Mouse (Mus musculus): Measurements from ENCODE around the gene Mapk6. TPM values are rescaled to one million over a fixed set of nuclear protein-coding genes. Genes with fewer than 3 reads are reported as not detected.
"Not testable (repeated sequence)": the region's sequence is repeated elsewhere in the genome, so short reads cannot be mapped to it uniquely, and the experiment has no call there.

Mapk6 gene
- polyA plus RNA-seq, 1 experiment from 2014 or later, result 40.1 TPM

GRCm38 (mm10) chr9:75375606-75376005, 34.2 kb downstream of the Mapk6 start:
- no peak for TF ChIP-seq CTCF (IDR thresholded peaks at IDR 0.05; ENCODE audit: low read depth)
- Histone ChIP-seq H3K9me3 (replicated peaks; ENCODE audit: low read length) (no peaks in the 10 kb centered on the region), H3K4me1 (replicated peaks; ENCODE audit: insufficient read depth, low read length) (no peaks in the 10 kb centered on the region), H3K9ac (ENCODE audit: low read depth, low read length) (no peak overlapping the region), H3K27ac (no peak overlapping the region), H3K4me3 (replicated peaks; ENCODE audit: low read depth, low read length) (no peak overlapping the region), H3K27me3 (ENCODE audit: insufficient read depth, low read length) (no peaks in the 10 kb centered on the region), H3K4me2 (ENCODE audit: low read length) (no peak overlapping the region), H3K36me3 (ENCODE audit: insufficient read depth, low read length) (no peaks in the 10 kb centered on the region)
- WGBS, result 96% methylated on average over 9 of the region's 9 CpGs
- ATAC-seq (replicated peaks; ENCODE audit: low FRiP score, low read depth) (no peak), DNase-seq (ENCODE audit: low spot score) (no peak)

DNA sequence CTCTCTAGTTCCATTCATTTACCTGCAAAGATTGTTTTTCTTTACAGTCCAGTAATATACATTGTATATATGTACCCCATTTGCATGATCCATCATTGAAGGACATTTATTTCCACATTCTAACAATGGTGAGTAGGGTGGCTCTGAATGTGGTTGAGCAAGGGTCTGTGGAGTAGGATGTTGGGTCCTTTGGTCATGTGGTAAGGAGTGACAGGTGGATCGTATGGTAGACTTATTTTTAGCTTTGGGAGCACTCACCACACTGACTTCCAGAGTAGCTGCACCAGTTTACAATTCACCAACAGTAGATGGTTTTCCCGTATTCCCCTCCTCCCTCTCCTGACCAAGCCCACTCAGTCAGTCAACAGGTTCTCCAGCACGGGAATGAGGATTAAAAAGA, 41.0 kb downstream of the Mapk6 start:
- no peak overlapping the region for H3K9ac ChIP-seq (ENCODE audit: low read depth, low read length)
- ATAC-seq (replicated peaks; ENCODE audit: low FRiP score, low read depth), result no peak
- H3K4me2 ChIP-seq (ENCODE audit: low read length), result no peak overlapping the region
- H3K36me3 ChIP-seq (ENCODE audit: insufficient read depth, low read length), result no peaks in the 10 kb centered on the region
- no peak for TF ChIP-seq CTCF (IDR thresholded peaks at IDR 0.05; ENCODE audit: low read depth)
- no peak for DNase-seq (ENCODE audit: low spot score)
- WGBS, result 75% methylated on average over 3 of the region's 3 CpGs
- no peak overlapping the region for H3K4me3 ChIP-seq (replicated peaks; ENCODE audit: low read depth, low read length)
- no peak overlapping the region for H3K27ac ChIP-seq
- H3K27me3 ChIP-seq (ENCODE audit: insufficient read depth, low read length), result no peaks in the 10 kb centered on the region
- H3K9me3 ChIP-seq (replicated peaks; ENCODE audit: low read length), result no peaks in the 10 kb centered on the region
- H3K4me1 ChIP-seq (replicated peaks; ENCODE audit: insufficient read depth, low read length), result no peaks in the 10 kb centered on the region

- WGBS, result 52% methylated on average over 5 of the region's 5 CpGs
- no peak for TF ChIP-seq CTCF (IDR thresholded peaks at IDR 0.05; ENCODE audit: low read depth)
- no peak overlapping the region for H3K4me2 ChIP-seq (ENCODE audit: low read length)
- no peak for ATAC-seq (replicated peaks; ENCODE audit: low FRiP score, low read depth)
- H3K9me3 ChIP-seq (replicated peaks; ENCODE audit: low read length), result no peaks in the 10 kb centered on the region
- H3K36me3 ChIP-seq (ENCODE audit: insufficient read depth, low read length), result no peaks in the 10 kb centered on the region
- no peaks in the 10 kb centered on the region for H3K4me1 ChIP-seq (replicated peaks; ENCODE audit: insufficient read depth, low read length)
- H3K27me3 ChIP-seq (ENCODE audit: insufficient read depth, low read length), result no peaks in the 10 kb centered on the region
- no peak for DNase-seq (ENCODE audit: low spot score)
- no peak overlapping the region for H3K27ac ChIP-seq
- no peak overlapping the region for H3K9ac ChIP-seq (ENCODE audit: low read depth, low read length)
- no peak overlapping the region for H3K4me3 ChIP-seq (replicated peaks; ENCODE audit: low read depth, low read length)
Observed at GRCm38 (mm10) chr9:75366191-75366590, 43.6 kb downstream of the Mapk6 start.

DNA sequence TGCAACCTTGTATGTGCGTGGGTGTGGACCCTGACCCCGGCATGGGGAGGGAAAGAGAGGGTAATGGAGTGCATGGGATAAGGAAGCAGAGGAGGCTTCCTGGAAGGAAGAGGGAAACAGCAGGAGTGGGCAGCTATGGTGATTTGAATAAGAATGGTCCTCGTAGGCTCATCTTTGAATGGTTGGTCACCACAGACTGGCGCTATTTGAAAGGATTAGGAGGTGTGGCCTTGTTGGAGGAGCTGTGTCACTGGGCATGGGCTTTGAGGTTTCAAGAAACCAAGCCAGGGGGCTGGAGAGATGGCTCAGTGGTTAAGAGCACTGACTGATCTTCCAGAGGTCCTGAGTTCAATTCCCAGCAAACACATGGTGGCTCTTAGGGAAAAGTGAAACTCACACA, 44.6 kb downstream of the Mapk6 start:
- DNase-seq (ENCODE audit: low spot score) (no peak), ATAC-seq (replicated peaks; ENCODE audit: low FRiP score, low read depth) (no peak)
- no peak for TF ChIP-seq CTCF (IDR thresholded peaks at IDR 0.05; ENCODE audit: low read depth)
- Histone ChIP-seq H3K9me3 (replicated peaks; ENCODE audit: low read length) (no peaks in the 10 kb centered on the region), H3K27ac (no peak overlapping the region), H3K4me2 (ENCODE audit: low read length) (no peak overlapping the region), H3K9ac (ENCODE audit: low read depth, low read length) (no peak overlapping the region), H3K36me3 (ENCODE audit: insufficient read depth, low read length) (no peaks in the 10 kb centered on the region), H3K27me3 (ENCODE audit: insufficient read depth, low read length) (no peaks in the 10 kb centered on the region), H3K4me1 (replicated peaks; ENCODE audit: insufficient read depth, low read length) (no peaks in the 10 kb centered on the region), H3K4me3 (replicated peaks; ENCODE audit: low read depth, low read length) (no peak overlapping the region)
- 82% methylated on average over 4 of the region's 4 CpGs for whole genome bisulfite sequencing

- H3K27ac ChIP-seq; H3K9ac ChIP-seq (ENCODE audit: low read depth, low read length); H3K9me3 ChIP-seq (replicated peaks; ENCODE audit: low read length); ATAC-seq (replicated peaks; ENCODE audit: low FRiP score, low read depth); H3K36me3 ChIP-seq (ENCODE audit: insufficient read depth, low read length); H3K27me3 ChIP-seq (ENCODE audit: insufficient read depth, low read length); DNase-seq (ENCODE audit: low spot score); H3K4me3 ChIP-seq (replicated peaks; ENCODE audit: low read depth, low read length); H3K4me2 ChIP-seq (ENCODE audit: low read length); H3K4me1 ChIP-seq (replicated peaks; ENCODE audit: insufficient read depth, low read length): not testable (repeated sequence)
- 68% methylated on average over 7 of the region's 7 CpGs for WGBS
Observed at GRCm38 (mm10) chr9:75363702-75364101, 46.1 kb downstream of the Mapk6 start.

DNA sequence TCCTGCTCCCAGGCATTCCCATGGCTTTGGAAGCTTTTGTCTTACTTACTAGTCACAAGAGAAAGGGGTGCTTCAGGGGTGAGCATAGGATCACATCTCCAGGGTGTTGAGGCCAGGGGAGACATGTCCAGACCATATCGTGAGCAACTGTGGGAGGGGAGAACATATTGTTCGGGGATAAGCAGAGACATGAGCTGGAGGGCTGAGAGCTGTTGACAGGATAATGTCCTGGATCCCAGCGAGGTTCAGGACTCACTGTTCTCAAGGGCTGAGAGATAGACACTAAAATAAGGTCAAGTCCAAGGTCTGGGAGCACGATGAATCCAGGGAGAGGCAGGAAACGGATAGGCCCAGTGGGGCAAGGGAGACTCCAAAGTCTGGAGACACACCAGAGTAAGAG, 46.8 kb downstream of the Mapk6 start:
- Histone ChIP-seq H3K36me3 (ENCODE audit: insufficient read depth, low read length) (no peaks in the 10 kb centered on the region), H3K9me3 (replicated peaks; ENCODE audit: low read length) (no peaks in the 10 kb centered on the region), H3K4me2 (ENCODE audit: low read length) (no peak overlapping the region), H3K27ac (no peak overlapping the region), H3K9ac (ENCODE audit: low read depth, low read length) (no peak overlapping the region), H3K27me3 (ENCODE audit: insufficient read depth, low read length) (no peaks in the 10 kb centered on the region), H3K4me1 (replicated peaks; ENCODE audit: insufficient read depth, low read length) (no peaks in the 10 kb centered on the region), H3K4me3 (replicated peaks; ENCODE audit: low read depth, low read length) (no peak overlapping the region)
- WGBS, result 73% methylated on average over 5 of the region's 5 CpGs
- DNase-seq (ENCODE audit: low spot score), result no peak
- TF ChIP-seq CTCF (IDR thresholded peaks at IDR 0.05; ENCODE audit: low read depth), result no peak
- ATAC-seq (replicated peaks; ENCODE audit: low FRiP score, low read depth), result no peak

DNA sequence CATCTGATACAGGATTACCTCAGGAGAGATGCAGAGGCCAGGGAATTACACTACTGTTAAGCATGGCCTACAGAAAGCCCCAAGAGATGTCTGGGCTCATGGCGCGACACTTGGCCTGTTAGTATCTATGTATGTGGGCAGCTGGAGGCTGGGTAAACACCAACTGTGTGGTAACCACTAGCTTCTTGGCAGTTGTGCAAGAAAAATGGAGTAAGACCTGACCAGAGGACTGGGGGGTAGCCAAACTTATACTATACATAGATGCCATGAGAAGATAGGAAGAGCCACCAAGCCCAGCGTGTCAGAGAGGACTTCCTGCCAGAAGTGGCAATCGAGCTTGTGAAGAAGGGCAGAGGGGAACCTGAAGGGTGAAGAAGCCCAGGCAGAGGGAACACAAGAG, 47.6 kb downstream of the Mapk6 start:
- DNase-seq (ENCODE audit: low spot score) (no peak), ATAC-seq (replicated peaks; ENCODE audit: low FRiP score, low read depth) (no peak)
- WGBS, result 87% methylated on average over 4 of the region's 4 CpGs
- no peak overlapping the region for H3K4me3 ChIP-seq (replicated peaks; ENCODE audit: low read depth, low read length)
- no peaks in the 10 kb centered on the region for H3K36me3 ChIP-seq (ENCODE audit: insufficient read depth, low read length)
- TF ChIP-seq CTCF (IDR thresholded peaks at IDR 0.05; ENCODE audit: low read depth), result no peak
- no peak overlapping the region for H3K9ac ChIP-seq (ENCODE audit: low read depth, low read length)
- no peaks in the 10 kb centered on the region for H3K4me1 ChIP-seq (replicated peaks; ENCODE audit: insufficient read depth, low read length)
- H3K27me3 ChIP-seq (ENCODE audit: insufficient read depth, low read length), result no peaks in the 10 kb centered on the region
- no peak overlapping the region for H3K4me2 ChIP-seq (ENCODE audit: low read length)
- H3K27ac ChIP-seq, result no peak overlapping the region
- no peaks in the 10 kb centered on the region for H3K9me3 ChIP-seq (replicated peaks; ENCODE audit: low read length)
